Mouse (Mus musculus) MEL (cell line): ENCODE results near the gene Opcml. TPM values are rescaled to one million over a fixed set of nuclear protein-coding genes. Genes with fewer than 3 reads are reported as not detected.

Experiments used
- DNase-seq: peaks from one replicate; pipeline ENCODE4 v3.0.0; 2011; ENCODE audit warnings: low read depth, low spot score
- H3K27ac ChIP-seq: 2 replicates; pipeline ENCODE4 v1.5.1; 2012; ENCODE audit warnings: low read depth, mild to moderate bottlenecking, control low read depth, low read length, moderate library complexity; ENCODE audit not compliant: control insufficient read depth
- H3K27me3 ChIP-seq, 2 experiments: fragments of 150-350 bp in 1 of 2; sonication (generic) in 1 of 2; 2 replicates each; pipeline ENCODE4 v1.6.1; 2012; ENCODE audit warnings: low read length in 2 of 2, mild to moderate bottlenecking in 2 of 2, improper control_type of control experiment in 1 of 2, moderate library complexity in 1 of 2; ENCODE audit not compliant: insufficient read depth in 2 of 2, control insufficient read depth in 1 of 2
- H3K36me3 ChIP-seq, 2 experiments: 2 replicates each; pipeline ENCODE4 v1.6.1; 2012 to 2014; ENCODE audit warnings: low read length in 2 of 2, improper control_type of control experiment in 1 of 2, inconsistent platforms in 1 of 2, mild to moderate bottlenecking in 1 of 2; ENCODE audit not compliant: insufficient read depth in 2 of 2, control insufficient read depth in 1 of 2
- H3K4me1 ChIP-seq, 2 experiments: fragments of 150-350 bp in 1 of 2; sonication (generic) in 1 of 2; 2 replicates each; pipeline ENCODE4 v1.6.1; 2012; ENCODE audit warnings: low read length in 2 of 2, improper control_type of control experiment in 1 of 2, mild to moderate bottlenecking in 1 of 2; ENCODE audit not compliant: insufficient read depth in 2 of 2, control insufficient read depth in 1 of 2
- H3K4me3 ChIP-seq, 2 experiments: fragments of 150-350 bp in 1 of 2; sonication (generic) in 1 of 2; 2 replicates each; pipeline ENCODE4 v1.5.1; 2012; ENCODE audit warnings: low read depth in 2 of 2, low read length in 2 of 2, mild to moderate bottlenecking in 2 of 2, moderate library complexity in 2 of 2, control low read depth in 1 of 2, improper control_type of control experiment in 1 of 2; ENCODE audit not compliant: control insufficient read depth in 1 of 2, insufficient read depth in 1 of 2
- H3K79me2 ChIP-seq: 2 replicates; pipeline ENCODE4 v1.6.1; 2012; ENCODE audit warnings: mild to moderate bottlenecking, low read length, moderate library complexity; ENCODE audit not compliant: control insufficient read depth, poor library complexity, insufficient read depth
- H3K9ac ChIP-seq: 2 replicates; pipeline ENCODE4 v1.6.1; 2012; ENCODE audit warnings: low read depth, mild to moderate bottlenecking, control low read depth, low read length, moderate library complexity; ENCODE audit not compliant: control insufficient read depth, poor library complexity, severe bottlenecking
- H3K9me3 ChIP-seq: fragments of 150-350 bp; sonication (generic); replicated peaks from 2 replicates; pipeline ENCODE4 v1.6.1; 2012; ENCODE audit warnings: mild to moderate bottlenecking, low read length, improper control_type of control experiment, moderate library complexity; ENCODE audit not compliant: insufficient read depth
- BHLHE40 ChIP-seq: IDR thresholded peaks from 2 replicates; pipeline ENCODE4 v1.6.1; 2012; ENCODE audit warnings: low read depth, mild to moderate bottlenecking, inconsistent platforms, low read length, improper control_type of control experiment, borderline replicate concordance
- CHD1 ChIP-seq: IDR thresholded peaks from 2 replicates; pipeline ENCODE4 v1.6.1; 2012; ENCODE audit warnings: low read depth, mild to moderate bottlenecking, inconsistent platforms, low read length, improper control_type of control experiment
- E2F4 ChIP-seq: IDR thresholded peaks from 2 replicates; pipeline ENCODE4 v1.6.1; 2011; ENCODE audit warnings: low read depth, low read length, improper control_type of control experiment, borderline replicate concordance
- ELF1 ChIP-seq: IDR thresholded peaks from 2 replicates; pipeline ENCODE4 v1.6.1; 2014; ENCODE audit warnings: low read depth, mild to moderate bottlenecking, inconsistent platforms, low read length, improper control_type of control experiment, moderate library complexity
- ETS1 ChIP-seq: IDR thresholded peaks from 2 replicates; pipeline ENCODE4 v1.6.1; 2012; ENCODE audit warnings: low read depth, mild to moderate bottlenecking, inconsistent platforms, low read length, improper control_type of control experiment, moderate library complexity
- GABPA ChIP-seq: IDR thresholded peaks from 2 replicates; pipeline ENCODE4 v1.6.1; 2012; ENCODE audit warnings: low read depth, mild to moderate bottlenecking, inconsistent platforms, low read length, improper control_type of control experiment, moderate library complexity
- GATA1 ChIP-seq: IDR thresholded peaks from 2 replicates; pipeline ENCODE4 v1.6.1; 2011; ENCODE audit warnings: low read depth, low read length, improper control_type of control experiment
- HCFC1 ChIP-seq: IDR thresholded peaks from 2 replicates; pipeline ENCODE4 v1.6.1; 2012; ENCODE audit warnings: low read depth, mild to moderate bottlenecking, inconsistent platforms, low read length, improper control_type of control experiment, moderate library complexity
- KAT2A ChIP-seq: conservative IDR thresholded peaks from 2 replicates; pipeline ENCODE4 v1.6.1; 2012; ENCODE audit warnings: low read depth, low read length, improper control_type of control experiment, inconsistent platforms
- MAFK ChIP-seq: IDR thresholded peaks from 2 replicates; pipeline ENCODE4 v1.6.1; 2011; ENCODE audit warnings: low read depth, mild to moderate bottlenecking, low read length, improper control_type of control experiment, borderline replicate concordance
- MAX ChIP-seq: IDR thresholded peaks from 2 replicates; pipeline ENCODE4 v1.6.1; 2011; ENCODE audit warnings: low read length, improper control_type of control experiment
- MEF2A ChIP-seq: IDR thresholded peaks from 2 replicates; pipeline ENCODE4 v1.6.1; 2014; ENCODE audit warnings: low read depth, mild to moderate bottlenecking, inconsistent platforms, low read length, improper control_type of control experiment; ENCODE audit not compliant: poor library complexity, insufficient replicate concordance, severe bottlenecking; ENCODE audit errors: extremely low read depth
- MXI1 ChIP-seq: IDR thresholded peaks from 2 replicates; pipeline ENCODE4 v1.6.1; 2011; ENCODE audit warnings: mild to moderate bottlenecking, low read depth, low read length, improper control_type of control experiment
- MYB ChIP-seq: IDR thresholded peaks from 2 replicates; pipeline ENCODE4 v1.6.1; 2011; ENCODE audit warnings: mild to moderate bottlenecking, low read depth, low read length, improper control_type of control experiment
- MYC ChIP-seq: IDR thresholded peaks from 2 replicates; pipeline ENCODE4 v1.6.1; 2011; ENCODE audit warnings: low read depth, mild to moderate bottlenecking, low read length, improper control_type of control experiment, moderate library complexity
- NELFE ChIP-seq: IDR thresholded peaks from 2 replicates; pipeline ENCODE4 v1.6.1; 2011; ENCODE audit warnings: low read depth, low read length, improper control_type of control experiment
- NRF1 ChIP-seq: IDR thresholded peaks from 2 replicates; pipeline ENCODE4 v1.6.1; 2014; ENCODE audit warnings: low read depth, mild to moderate bottlenecking, inconsistent platforms, low read length, improper control_type of control experiment, moderate library complexity; ENCODE audit not compliant: poor library complexity, insufficient read depth, severe bottlenecking
- POLR2A ChIP-seq, 2 experiments: IDR thresholded peaks; 2 replicates each; pipeline ENCODE4 v1.6.1; 2011 to 2012; ENCODE audit warnings: low read length in 2 of 2, mild to moderate bottlenecking in 2 of 2, control low read depth in 1 of 2, improper control_type of control experiment in 1 of 2, low read depth in 1 of 2, moderate library complexity in 1 of 2; ENCODE audit not compliant: control insufficient read depth in 1 of 2, insufficient read depth in 1 of 2, poor library complexity in 1 of 2
- POLR2AphosphoS2 ChIP-seq: IDR thresholded peaks from 2 replicates; pipeline ENCODE4 v1.6.1; 2011; ENCODE audit warnings: low read length, improper control_type of control experiment
- RAD21 ChIP-seq: IDR thresholded peaks from 2 replicates; pipeline ENCODE4 v1.6.1; 2011; ENCODE audit warnings: mild to moderate bottlenecking, low read depth, low read length, improper control_type of control experiment
- RCOR1 ChIP-seq: IDR thresholded peaks from 2 replicates; pipeline ENCODE4 v1.6.1; 2012; ENCODE audit warnings: low read depth, mild to moderate bottlenecking, inconsistent platforms, low read length, improper control_type of control experiment
- SIN3A ChIP-seq: IDR thresholded peaks from 2 replicates; pipeline ENCODE4 v1.6.1; 2012; ENCODE audit warnings: low read length, improper control_type of control experiment, inconsistent platforms
- TAL1 ChIP-seq: IDR thresholded peaks from 2 replicates; pipeline ENCODE4 v1.6.1; 2012; ENCODE audit warnings: mild to moderate bottlenecking, inconsistent platforms, low read length, moderate library complexity, mixed read lengths
- TCF12 ChIP-seq: IDR thresholded peaks from 2 replicates; pipeline ENCODE4 v1.6.1; 2014; ENCODE audit warnings: low read depth, mild to moderate bottlenecking, inconsistent platforms, low read length, improper control_type of control experiment, moderate library complexity
- USF1 ChIP-seq: IDR thresholded peaks from 2 replicates; pipeline ENCODE4 v1.6.1; 2014; ENCODE audit warnings: low read depth, mild to moderate bottlenecking, inconsistent platforms, low read length, improper control_type of control experiment, moderate library complexity
- ZKSCAN1 ChIP-seq: IDR thresholded peaks from 2 replicates; pipeline ENCODE4 v1.6.1; 2012; ENCODE audit warnings: low read depth, mild to moderate bottlenecking, inconsistent platforms, low read length, improper control_type of control experiment, moderate library complexity
- ZNF384 ChIP-seq: IDR thresholded peaks from 2 replicates; pipeline ENCODE4 v1.6.1; 2012; ENCODE audit warnings: low read depth, mild to moderate bottlenecking, inconsistent platforms, low read length, improper control_type of control experiment
- polyA plus RNA-seq, 2 experiments: library from polyadenylated mRNA; stranded (reverse) in 1 of 2; unstranded in 1 of 2; fragments of >175 nt in 1 of 2; fragments of >200 nt in 1 of 2; gene quantifications; 2 replicates each; pipeline versions ENCODE4 v1.2.1 to v1.2.4; 2012; ENCODE audit warnings: low replicate concordance in 2 of 2, low read depth in 1 of 2; ENCODE audit not compliant: insufficient read length in 2 of 2, insufficient read depth in 1 of 2, missing spikeins in 1 of 2
- total RNA-seq: library from RNA; depleted of rRNA; stranded (reverse); fragments of 300-350 nt; gene quantifications from 2 replicates; pipeline ENCODE4 v1.2.3, GENCODE M21; 2012

The Opcml gene
- total and polyA plus RNA-seq, 3 experiments: not detected

DNA sequence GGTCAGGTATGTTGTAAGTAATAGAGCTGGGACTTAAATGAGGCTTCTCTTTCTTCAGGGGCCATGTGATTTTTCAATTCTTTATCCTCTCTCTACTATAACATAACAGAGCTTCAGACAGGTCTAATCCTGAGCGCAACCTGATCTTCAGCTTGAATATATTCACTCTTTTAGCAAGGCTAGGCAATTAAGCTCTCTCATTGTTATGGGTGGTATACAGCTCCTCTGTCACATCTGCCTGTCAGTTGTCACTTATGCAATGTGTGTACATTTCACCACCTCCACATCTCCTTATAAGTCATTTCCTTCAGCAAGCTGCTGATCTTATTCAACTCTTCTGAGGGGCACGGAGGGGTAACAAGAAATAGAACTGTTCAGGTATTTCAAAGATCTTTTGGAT lies 924.0 kb downstream of the Opcml start:
- H3K36me3 ChIP-seq: no peaks in the 10 kb centered on the region
- no peaks in the 10 kb centered on the region for H3K27me3 ChIP-seq
- H3K4me3 ChIP-seq: no peak overlapping the region
- no peak overlapping the region for H3K27ac ChIP-seq
- no peaks in the 10 kb centered on the region for H3K4me1 ChIP-seq
- H3K79me2 ChIP-seq: no peaks in the 10 kb centered on the region
- no peak for DNase-seq
- H3K9me3 ChIP-seq: no peaks in the 10 kb centered on the region
- H3K9ac ChIP-seq: no peak overlapping the region
- no peak for TF ChIP-seq TAL1
- no peak for TF ChIP-seq GATA1

DNA sequence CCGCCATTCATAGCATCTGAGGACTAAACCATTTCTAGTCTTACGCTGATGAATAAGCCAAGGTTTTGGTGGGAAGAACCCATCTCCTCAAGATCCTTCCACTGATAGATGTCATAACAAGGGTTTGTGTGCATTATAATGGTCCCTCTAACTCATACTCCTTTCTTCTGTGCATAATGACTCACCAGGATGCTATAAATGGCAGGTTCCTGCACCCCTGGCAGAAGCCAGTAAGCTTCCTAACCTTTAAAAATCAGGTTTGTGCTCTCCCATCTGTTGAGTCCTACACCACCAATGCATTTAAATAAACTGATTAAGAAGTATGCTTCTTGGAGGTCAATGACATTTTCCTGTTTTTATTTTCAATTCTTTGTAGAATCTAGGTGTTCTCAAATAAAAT lies 929.6 kb downstream of the Opcml start:
- no peak for TF ChIP-seq RCOR1
- no peak for TF ChIP-seq ZKSCAN1
- no peak for TF ChIP-seq MYB
- no peak for TF ChIP-seq CHD1
- TF ChIP-seq NRF1: no peak
- TF ChIP-seq RAD21: no peak
- no peak for TF ChIP-seq BHLHE40
- no peak for TF ChIP-seq MYC
- no peak for TF ChIP-seq ELF1
- TF ChIP-seq USF1: no peak
- Histone ChIP-seq H3K9me3 (no peaks in the 10 kb centered on the region), H3K27me3 (no peaks in the 10 kb centered on the region), H3K79me2 (no peaks in the 10 kb centered on the region), H3K27ac (no peak overlapping the region), H3K36me3 (no peaks in the 10 kb centered on the region), H3K9ac (no peak overlapping the region), H3K4me1 (no peaks in the 10 kb centered on the region), H3K4me3 (no peak overlapping the region)
- DNase-seq: no peak

DNA sequence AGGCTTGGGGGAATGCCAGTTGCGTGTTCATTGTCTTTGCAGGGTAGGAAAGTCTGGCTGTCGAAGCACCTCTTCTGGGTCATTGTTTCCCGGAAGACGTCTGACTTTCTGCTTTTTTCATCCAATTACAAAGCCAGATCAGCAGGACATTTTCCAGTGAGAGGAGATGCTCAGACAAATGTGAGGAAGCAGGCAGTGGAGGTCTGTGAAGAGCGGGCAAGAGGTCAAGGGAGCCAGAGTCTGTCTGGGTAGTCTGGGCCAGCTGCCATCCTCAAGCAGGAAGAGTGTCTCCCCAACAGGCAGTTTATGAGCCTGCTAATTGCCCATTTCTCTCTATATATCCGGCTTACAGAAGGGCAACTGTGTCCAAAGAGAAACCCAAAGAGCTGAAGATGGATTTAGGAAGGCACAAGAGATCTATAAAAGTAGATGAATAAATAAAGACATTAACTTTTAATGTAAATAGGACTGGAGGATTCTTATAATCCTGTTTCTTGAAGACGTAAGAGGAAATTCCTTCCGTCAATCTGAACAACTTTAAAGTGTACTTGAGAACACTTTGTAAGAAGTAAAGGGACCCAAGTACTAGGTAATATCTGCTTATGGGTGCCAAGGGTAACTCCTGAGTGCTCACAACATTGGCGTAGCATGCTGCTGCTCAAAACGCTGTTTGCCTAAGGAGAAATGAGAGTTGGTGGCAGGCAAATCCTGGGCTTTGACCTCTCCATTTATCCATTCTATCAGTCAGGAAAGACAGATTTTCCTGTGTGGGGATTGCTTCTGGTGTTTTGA lies 941.4 kb downstream of the Opcml start:
- H3K9me3 ChIP-seq: no peaks in the 10 kb centered on the region
- H3K27ac ChIP-seq: no peak overlapping the region
- no peaks in the 10 kb centered on the region for H3K27me3 ChIP-seq
- no peaks in the 10 kb centered on the region for H3K36me3 ChIP-seq
- DNase-seq: no peak
- no peaks in the 10 kb centered on the region for H3K4me1 ChIP-seq
- no peaks in the 10 kb centered on the region for H3K79me2 ChIP-seq
- no peak overlapping the region for H3K4me3 ChIP-seq
- no peak overlapping the region for H3K9ac ChIP-seq
- TF ChIP-seq SIN3A (no peak), ETS1 (no peak), POLR2AphosphoS2 (no peak), GABPA (no peak), MAX (no peak), ZKSCAN1 (no peak), MEF2A (no peak), TCF12 (no peak), MYB (no peak), KAT2A (no peak), BHLHE40 (no peak), POLR2A (IDR thresholded peaks at IDR 0.05; ENCODE audit: control insufficient read depth in 1 of 2, insufficient read depth in 1 of 2, low read depth in 1 of 2, low read length in 2 of 2, poor library complexity in 1 of 2) (no peak), NELFE (no peak), MXI1 (no peak), E2F4 (no peak), ZNF384 (no peak), MAFK (no peak), HCFC1 (no peak)
